Mouse (Mus musculus) CD4-positive, CD25-positive, alpha-beta regulatory T cell, adult 9 weeks (primary cell): ENCODE data around the gene Ate1. TPM values are rescaled to one million over a fixed set of nuclear protein-coding genes. Genes with fewer than 3 reads are reported as not detected.

Source experiments
- polyA plus RNA-seq: library from polyadenylated mRNA; unstranded; fragments of 100-300 nt; shearing (Covaris generic); gene quantifications from one replicate; pipeline ENCODE4 v1.2.1, GENCODE M21; 2017

The Ate1 gene
- 70.5 TPM for polyA plus RNA-seq

DNA sequence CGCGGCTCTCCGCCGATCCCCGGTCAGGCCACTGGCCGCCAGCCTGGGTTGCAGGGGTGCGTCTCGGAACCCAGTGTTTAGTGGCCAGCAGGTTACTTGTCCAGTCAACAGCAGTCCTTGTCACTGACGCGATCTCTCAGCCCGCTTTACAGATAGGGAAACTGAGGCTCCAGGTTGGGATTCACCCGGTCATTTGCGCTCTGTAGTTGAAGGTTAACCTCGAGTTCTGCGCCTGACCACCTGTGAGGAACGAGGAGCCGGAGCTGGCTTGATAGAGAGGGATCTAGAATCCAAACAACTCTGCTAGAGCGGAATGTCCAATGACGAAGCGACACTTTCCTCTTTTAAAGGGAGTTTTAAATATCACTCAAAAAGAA, at the start of gene Ate1:
Ate1 (minus strand) TSS at position 321 of the 377 bp plus-strand sequence.

Other genes with a start within 250 kb of the Ate1 start
- gene Nsmce4a, start 52.7 kb upstream of the Ate1 start, polyA plus RNA-seq, result 12.3 TPM
- 9.9 TPM for gene Tacc2, start 57.1 kb upstream of the Ate1 start, polyA plus RNA-seq